Mouse (Mus musculus): ENCODE measurements around the gene Fkbp5. TPM values are rescaled to one million over a fixed set of nuclear protein-coding genes. Genes with fewer than 3 reads are reported as not detected.

Gene Fkbp5
- polyA plus RNA-seq, 1 experiment from 2014 or later = 10.0 TPM

- Histone ChIP-seq H3K4me2 (replicated peaks; ENCODE audit: low read depth, low read length) (no peak overlapping the region), H3K4me3 (ENCODE audit: low read length) (no peak overlapping the region), H3K9ac (ENCODE audit: low read depth, low read length) (no peak overlapping the region), H3K4me1 (ENCODE audit: control insufficient read depth, insufficient read depth, low read length) (no peaks in the 10 kb centered on the region), H3K9me3 (ENCODE audit: control insufficient read depth, low read length) (no peaks in the 10 kb centered on the region), H3K36me3 (ENCODE audit: control insufficient read depth, insufficient read depth, low read length) (peaks cover 20% of the 10 kb centered on the region), H3K27me3 (ENCODE audit: control insufficient read depth, insufficient read depth, low read length) (no peaks in the 10 kb centered on the region), H3K27ac (ENCODE audit: low read depth, low read length) (no peak overlapping the region)
- no peak for ATAC-seq (ENCODE audit: low FRiP score, low TSS enrichment)
- WGBS = 99% methylated on average over 11 of the region's 11 CpGs
Measured at GRCm38 (mm10) chr17:28404301-28404700, 113.0 kb downstream of the Fkbp5 start.

GRCm38 (mm10) chr17:28394994-28395393 is 122.3 kb downstream of the Fkbp5 start:
- H3K4me2 ChIP-seq (replicated peaks; ENCODE audit: low read depth, low read length) = no peak overlapping the region
- no peaks in the 10 kb centered on the region for H3K27me3 ChIP-seq (ENCODE audit: control insufficient read depth, insufficient read depth, low read length)
- no peak overlapping the region for H3K27ac ChIP-seq (ENCODE audit: low read depth, low read length)
- peaks cover 5% of the 10 kb centered on the region; the same call in 1 of the 2 replicates for H3K36me3 ChIP-seq (ENCODE audit: control insufficient read depth, insufficient read depth, low read length)
- no peak for ATAC-seq (ENCODE audit: low FRiP score, low TSS enrichment)
- H3K9ac ChIP-seq (ENCODE audit: low read depth, low read length) = no peak overlapping the region
- H3K9me3 ChIP-seq (ENCODE audit: control insufficient read depth, low read length) = no peaks in the 10 kb centered on the region
- H3K4me3 ChIP-seq (ENCODE audit: low read length) = no peak overlapping the region
- H3K4me1 ChIP-seq (ENCODE audit: control insufficient read depth, insufficient read depth, low read length) = peaks cover 4% of the 10 kb centered on the region; the same call in 1 of the 2 replicates
- 84% methylated on average over 7 of the region's 7 CpGs for WGBS

GRCm38 (mm10) chr17:28394051-28394765 is 123.1 kb downstream of the Fkbp5 start:
- Histone ChIP-seq H3K4me3 (ENCODE audit: low read length) (no peak overlapping the region), H3K9me3 (ENCODE audit: control insufficient read depth, low read length) (no peaks in the 10 kb centered on the region), H3K27me3 (ENCODE audit: control insufficient read depth, insufficient read depth, low read length) (no peaks in the 10 kb centered on the region), H3K36me3 (ENCODE audit: control insufficient read depth, insufficient read depth, low read length) (peaks cover 5% of the 10 kb centered on the region; the same call in 1 of the 2 replicates), H3K4me1 (ENCODE audit: control insufficient read depth, insufficient read depth, low read length) (peaks cover 4% of the 10 kb centered on the region; the same call in 1 of the 2 replicates), H3K4me2 (replicated peaks; ENCODE audit: low read depth, low read length) (no peak overlapping the region), H3K9ac (ENCODE audit: low read depth, low read length) (no peak overlapping the region), H3K27ac (ENCODE audit: low read depth, low read length) (no peak overlapping the region)
- WGBS = 62% methylated on average over 15 of the region's 15 CpGs
- no peak for ATAC-seq (ENCODE audit: low FRiP score, low TSS enrichment)

GRCm38 (mm10) chr17:28391568-28392432 is 125.5 kb downstream of the Fkbp5 start:
- peaks cover 4% of the 10 kb centered on the region; the same call in 1 of the 2 replicates for H3K4me1 ChIP-seq (ENCODE audit: control insufficient read depth, insufficient read depth, low read length)
- peak; percentile 41 for ATAC-seq (ENCODE audit: low FRiP score, low TSS enrichment)

GRCm38 (mm10) chr17:28388534-28388933 is 128.8 kb downstream of the Fkbp5 start:
- H3K9ac ChIP-seq (ENCODE audit: low read depth, low read length) = no peak overlapping the region
- 84% methylated on average over 3 of the region's 3 CpGs for WGBS
- ATAC-seq (ENCODE audit: low FRiP score, low TSS enrichment) = no peak
- H3K4me3 ChIP-seq (ENCODE audit: low read length) = no peak overlapping the region
- H3K9me3 ChIP-seq (ENCODE audit: control insufficient read depth, low read length) = no peaks in the 10 kb centered on the region
- H3K27me3 ChIP-seq (ENCODE audit: control insufficient read depth, insufficient read depth, low read length) = peaks cover 9% of the 10 kb centered on the region; the same call in 1 of the 2 replicates
- H3K36me3 ChIP-seq (ENCODE audit: control insufficient read depth, insufficient read depth, low read length) = no peaks in the 10 kb centered on the region
- H3K4me2 ChIP-seq (replicated peaks; ENCODE audit: low read depth, low read length) = no peak overlapping the region
- H3K4me1 ChIP-seq (ENCODE audit: control insufficient read depth, insufficient read depth, low read length) = peaks cover 4% of the 10 kb centered on the region; the same call in 1 of the 2 replicates
- H3K27ac ChIP-seq (ENCODE audit: low read depth, low read length) = no peak overlapping the region

More at GRCm38 (mm10) chr17:28391568-28392432, 125.5 kb downstream of the Fkbp5 start:
- Histone ChIP-seq H3K36me3 (ENCODE audit: control insufficient read depth, insufficient read depth, low read length) (no peaks in the 10 kb centered on the region), H3K27ac (ENCODE audit: low read depth, low read length) (no peak overlapping the region), H3K9ac (ENCODE audit: low read depth, low read length) (0 out of 2 replicates have a peak overlapping the region, but pooled peaks have one; percentile 18), H3K4me2 (replicated peaks; ENCODE audit: low read depth, low read length) (peak overlapping the region; percentile 34), H3K27me3 (ENCODE audit: control insufficient read depth, insufficient read depth, low read length) (peaks cover 7% of the 10 kb centered on the region; the same call in 1 of the 2 replicates), H3K4me3 (ENCODE audit: low read length) (peak overlapping the region; percentile 4; the same call in 1 of the 2 replicates), H3K9me3 (ENCODE audit: control insufficient read depth, low read length) (no peaks in the 10 kb centered on the region)
- 5% methylated on average over 23 of the region's 25 CpGs for WGBS

- H3K9me3 ChIP-seq (ENCODE audit: control insufficient read depth, low read length) = no peaks in the 10 kb centered on the region
- H3K4me1 ChIP-seq (ENCODE audit: control insufficient read depth, insufficient read depth, low read length) = no peaks in the 10 kb centered on the region
- peak; percentile 62; the same call in 1 of the 2 replicates for ATAC-seq (ENCODE audit: low FRiP score, low TSS enrichment)
- H3K27ac ChIP-seq (ENCODE audit: low read depth, low read length) = no peak overlapping the region
- peaks cover 9% of the 10 kb centered on the region; the same call in 1 of the 2 replicates for H3K27me3 ChIP-seq (ENCODE audit: control insufficient read depth, insufficient read depth, low read length)
- 4% methylated on average over 23 of the region's 23 CpGs for WGBS
- H3K9ac ChIP-seq (ENCODE audit: low read depth, low read length) = no peak overlapping the region
- no peak overlapping the region; the same call in 1 of the 2 replicates for H3K4me2 ChIP-seq (replicated peaks; ENCODE audit: low read depth, low read length)
- 0 out of 2 replicates have a peak overlapping the region, but pooled peaks have one; percentile 6 for H3K4me3 ChIP-seq (ENCODE audit: low read length)
- no peaks in the 10 kb centered on the region for H3K36me3 ChIP-seq (ENCODE audit: control insufficient read depth, insufficient read depth, low read length)
Measured at GRCm38 (mm10) chr17:28386150-28386905, 131.0 kb downstream of the Fkbp5 start.

- no peaks in the 10 kb centered on the region for H3K4me1 ChIP-seq (ENCODE audit: control insufficient read depth, insufficient read depth, low read length)
- no peaks in the 10 kb centered on the region for H3K36me3 ChIP-seq (ENCODE audit: control insufficient read depth, insufficient read depth, low read length)
- no peak overlapping the region for H3K27ac ChIP-seq (ENCODE audit: low read depth, low read length)
- no peak for ATAC-seq (ENCODE audit: low FRiP score, low TSS enrichment)
- H3K4me3 ChIP-seq (ENCODE audit: low read length) = no peak overlapping the region
- H3K27me3 ChIP-seq (ENCODE audit: control insufficient read depth, insufficient read depth, low read length) = peaks cover 9% of the 10 kb centered on the region; the same call in 1 of the 2 replicates
- no peak overlapping the region for H3K4me2 ChIP-seq (replicated peaks; ENCODE audit: low read depth, low read length)
- H3K9ac ChIP-seq (ENCODE audit: low read depth, low read length) = no peak overlapping the region
- WGBS = 68% methylated on average over 4 of the region's 4 CpGs
- H3K9me3 ChIP-seq (ENCODE audit: control insufficient read depth, low read length) = no peaks in the 10 kb centered on the region
Measured at GRCm38 (mm10) chr17:28384298-28384697, 133.0 kb downstream of the Fkbp5 start.

DNA sequence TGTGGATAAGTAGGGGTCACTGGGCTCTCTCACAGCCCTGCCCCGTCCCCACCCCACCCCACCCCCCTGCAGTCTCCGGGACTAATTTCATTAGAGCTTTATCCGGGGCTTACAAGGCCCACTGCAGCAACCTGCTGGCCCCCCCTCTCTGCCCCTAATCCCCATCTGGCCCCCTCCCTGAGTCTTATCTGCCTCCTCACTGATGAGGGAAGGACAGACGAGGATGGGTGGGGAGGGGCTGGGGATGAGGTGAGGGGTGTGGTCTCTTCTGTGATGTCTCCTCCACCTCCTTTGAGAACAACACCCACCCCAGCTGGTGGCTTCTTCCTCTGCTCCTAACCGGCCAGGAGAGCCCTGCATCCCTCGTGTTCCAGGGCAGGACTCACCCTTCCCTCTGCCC is 137.1 kb downstream of the Fkbp5 start:
- H3K27me3 ChIP-seq (ENCODE audit: control insufficient read depth, insufficient read depth, low read length) = peaks cover 7% of the 10 kb centered on the region
- 15% methylated on average over 6 of the region's 6 CpGs for WGBS
- no peaks in the 10 kb centered on the region for H3K9me3 ChIP-seq (ENCODE audit: control insufficient read depth, low read length)
- no peaks in the 10 kb centered on the region for H3K36me3 ChIP-seq (ENCODE audit: control insufficient read depth, insufficient read depth, low read length)
- ATAC-seq (ENCODE audit: low FRiP score, low TSS enrichment) = no peak
- H3K4me1 ChIP-seq (ENCODE audit: control insufficient read depth, insufficient read depth, low read length) = no peaks in the 10 kb centered on the region
- no peak overlapping the region for H3K4me2 ChIP-seq (replicated peaks; ENCODE audit: low read depth, low read length)
- H3K9ac ChIP-seq (ENCODE audit: low read depth, low read length) = no peak overlapping the region
- H3K27ac ChIP-seq (ENCODE audit: low read depth, low read length) = no peak overlapping the region
- H3K4me3 ChIP-seq (ENCODE audit: low read length) = no peak overlapping the region
